Mouse (Mus musculus) MEL (cell line): ENCODE results near the gene Fzd7. TPM values are rescaled to one million over a fixed set of nuclear protein-coding genes. Genes with fewer than 3 reads are reported as not detected.
"Not testable (repeated sequence)": the region's sequence is repeated elsewhere in the genome, so short reads cannot be mapped to it uniquely, and the experiment has no call there.

Source experiments
- DNase-seq: peaks from one replicate; pipeline ENCODE4 v3.0.0; 2011; ENCODE audit warnings: low read depth, low spot score
- H3K27ac ChIP-seq: 2 replicates; pipeline ENCODE4 v1.5.1; 2012; ENCODE audit warnings: low read depth, mild to moderate bottlenecking, control low read depth, low read length, moderate library complexity; ENCODE audit not compliant: control insufficient read depth
- H3K27me3 ChIP-seq, 2 experiments: fragments of 150-350 bp in 1 of 2; sonication (generic) in 1 of 2; 2 replicates each; pipeline ENCODE4 v1.6.1; 2012; ENCODE audit warnings: low read length in 2 of 2, mild to moderate bottlenecking in 2 of 2, improper control_type of control experiment in 1 of 2, moderate library complexity in 1 of 2; ENCODE audit not compliant: insufficient read depth in 2 of 2, control insufficient read depth in 1 of 2
- H3K36me3 ChIP-seq, 2 experiments: 2 replicates each; pipeline ENCODE4 v1.6.1; 2012 to 2014; ENCODE audit warnings: low read length in 2 of 2, improper control_type of control experiment in 1 of 2, inconsistent platforms in 1 of 2, mild to moderate bottlenecking in 1 of 2; ENCODE audit not compliant: insufficient read depth in 2 of 2, control insufficient read depth in 1 of 2
- H3K4me1 ChIP-seq, 2 experiments: fragments of 150-350 bp in 1 of 2; sonication (generic) in 1 of 2; 2 replicates each; pipeline ENCODE4 v1.6.1; 2012; ENCODE audit warnings: low read length in 2 of 2, improper control_type of control experiment in 1 of 2, mild to moderate bottlenecking in 1 of 2; ENCODE audit not compliant: insufficient read depth in 2 of 2, control insufficient read depth in 1 of 2
- H3K4me3 ChIP-seq, 2 experiments: fragments of 150-350 bp in 1 of 2; sonication (generic) in 1 of 2; 2 replicates each; pipeline ENCODE4 v1.5.1; 2012; ENCODE audit warnings: low read depth in 2 of 2, low read length in 2 of 2, mild to moderate bottlenecking in 2 of 2, moderate library complexity in 2 of 2, control low read depth in 1 of 2, improper control_type of control experiment in 1 of 2; ENCODE audit not compliant: control insufficient read depth in 1 of 2, insufficient read depth in 1 of 2
- H3K79me2 ChIP-seq: 2 replicates; pipeline ENCODE4 v1.6.1; 2012; ENCODE audit warnings: mild to moderate bottlenecking, low read length, moderate library complexity; ENCODE audit not compliant: control insufficient read depth, poor library complexity, insufficient read depth
- H3K9ac ChIP-seq: 2 replicates; pipeline ENCODE4 v1.6.1; 2012; ENCODE audit warnings: low read depth, mild to moderate bottlenecking, control low read depth, low read length, moderate library complexity; ENCODE audit not compliant: control insufficient read depth, poor library complexity, severe bottlenecking
- H3K9me3 ChIP-seq: fragments of 150-350 bp; sonication (generic); replicated peaks from 2 replicates; pipeline ENCODE4 v1.6.1; 2012; ENCODE audit warnings: mild to moderate bottlenecking, low read length, improper control_type of control experiment, moderate library complexity; ENCODE audit not compliant: insufficient read depth
- BHLHE40 ChIP-seq: IDR thresholded peaks from 2 replicates; pipeline ENCODE4 v1.6.1; 2012; ENCODE audit warnings: low read depth, mild to moderate bottlenecking, inconsistent platforms, low read length, improper control_type of control experiment, borderline replicate concordance
- CTCF ChIP-seq, 3 experiments: IDR thresholded peaks in 2 of 3; conservative IDR thresholded peaks in 1 of 3; 2 replicates each; pipeline ENCODE4 v1.5.1; 2011 to 2012; ENCODE audit warnings: low read length in 3 of 3, low read depth in 2 of 3, mild to moderate bottlenecking in 2 of 3, improper control_type of control experiment in 1 of 3, inconsistent platforms in 1 of 3, mixed read lengths in 1 of 3, moderate library complexity in 1 of 3; ENCODE audit not compliant: control insufficient read depth in 1 of 3, insufficient read depth in 1 of 3, poor library complexity in 1 of 3, severe bottlenecking in 1 of 3
- E2F4 ChIP-seq: IDR thresholded peaks from 2 replicates; pipeline ENCODE4 v1.6.1; 2011; ENCODE audit warnings: low read depth, low read length, improper control_type of control experiment, borderline replicate concordance
- ELF1 ChIP-seq: IDR thresholded peaks from 2 replicates; pipeline ENCODE4 v1.6.1; 2014; ENCODE audit warnings: low read depth, mild to moderate bottlenecking, inconsistent platforms, low read length, improper control_type of control experiment, moderate library complexity
- EP300 ChIP-seq, 2 experiments: IDR thresholded peaks; 2 replicates each; pipeline ENCODE4 v1.6.1; 2011; ENCODE audit warnings: improper control_type of control experiment in 2 of 2, low read length in 2 of 2, low read depth in 1 of 2, mild to moderate bottlenecking in 1 of 2
- ETS1 ChIP-seq: IDR thresholded peaks from 2 replicates; pipeline ENCODE4 v1.6.1; 2012; ENCODE audit warnings: low read depth, mild to moderate bottlenecking, inconsistent platforms, low read length, improper control_type of control experiment, moderate library complexity
- GABPA ChIP-seq: IDR thresholded peaks from 2 replicates; pipeline ENCODE4 v1.6.1; 2012; ENCODE audit warnings: low read depth, mild to moderate bottlenecking, inconsistent platforms, low read length, improper control_type of control experiment, moderate library complexity
- GATA1 ChIP-seq: IDR thresholded peaks from 2 replicates; pipeline ENCODE4 v1.6.1; 2011; ENCODE audit warnings: low read depth, low read length, improper control_type of control experiment
- JUND ChIP-seq: IDR thresholded peaks from 2 replicates; pipeline ENCODE4 v1.6.1; 2011; ENCODE audit warnings: low read depth, mild to moderate bottlenecking, improper control_type of control experiment, low read length
- KAT2A ChIP-seq: conservative IDR thresholded peaks from 2 replicates; pipeline ENCODE4 v1.6.1; 2012; ENCODE audit warnings: low read depth, low read length, improper control_type of control experiment, inconsistent platforms
- MAX ChIP-seq: IDR thresholded peaks from 2 replicates; pipeline ENCODE4 v1.6.1; 2011; ENCODE audit warnings: low read length, improper control_type of control experiment
- MAZ ChIP-seq: IDR thresholded peaks from 2 replicates; pipeline ENCODE4 v1.6.1; 2012; ENCODE audit warnings: low read depth, mild to moderate bottlenecking, inconsistent platforms, low read length, improper control_type of control experiment
- MEF2A ChIP-seq: IDR thresholded peaks from 2 replicates; pipeline ENCODE4 v1.6.1; 2014; ENCODE audit warnings: low read depth, mild to moderate bottlenecking, inconsistent platforms, low read length, improper control_type of control experiment; ENCODE audit not compliant: poor library complexity, insufficient replicate concordance, severe bottlenecking; ENCODE audit errors: extremely low read depth
- MYB ChIP-seq: IDR thresholded peaks from 2 replicates; pipeline ENCODE4 v1.6.1; 2011; ENCODE audit warnings: mild to moderate bottlenecking, low read depth, low read length, improper control_type of control experiment
- POLR2A ChIP-seq, 2 experiments: IDR thresholded peaks; 2 replicates each; pipeline ENCODE4 v1.6.1; 2011 to 2012; ENCODE audit warnings: low read length in 2 of 2, mild to moderate bottlenecking in 2 of 2, control low read depth in 1 of 2, improper control_type of control experiment in 1 of 2, low read depth in 1 of 2, moderate library complexity in 1 of 2; ENCODE audit not compliant: control insufficient read depth in 1 of 2, insufficient read depth in 1 of 2, poor library complexity in 1 of 2
- POLR2AphosphoS2 ChIP-seq: IDR thresholded peaks from 2 replicates; pipeline ENCODE4 v1.6.1; 2011; ENCODE audit warnings: low read length, improper control_type of control experiment
- SIN3A ChIP-seq: IDR thresholded peaks from 2 replicates; pipeline ENCODE4 v1.6.1; 2012; ENCODE audit warnings: low read length, improper control_type of control experiment, inconsistent platforms
- SMC3 ChIP-seq: IDR thresholded peaks from 2 replicates; pipeline ENCODE4 v1.6.1; 2011; ENCODE audit warnings: low read depth, low read length, improper control_type of control experiment
- TCF12 ChIP-seq: IDR thresholded peaks from 2 replicates; pipeline ENCODE4 v1.6.1; 2014; ENCODE audit warnings: low read depth, mild to moderate bottlenecking, inconsistent platforms, low read length, improper control_type of control experiment, moderate library complexity
- UBTF ChIP-seq: IDR thresholded peaks from 2 replicates; pipeline ENCODE4 v1.6.1; 2012; ENCODE audit warnings: low read depth, mild to moderate bottlenecking, inconsistent platforms, low read length, improper control_type of control experiment, moderate library complexity, borderline replicate concordance; ENCODE audit not compliant: insufficient read depth
- USF2 ChIP-seq, 2 experiments: IDR thresholded peaks; 2 replicates each; pipeline ENCODE4 v1.6.1; 2011 to 2012; ENCODE audit warnings: improper control_type of control experiment in 2 of 2, low read length in 2 of 2, borderline replicate concordance in 1 of 2, inconsistent platforms in 1 of 2, low read depth in 1 of 2, mild to moderate bottlenecking in 1 of 2; ENCODE audit not compliant: insufficient read depth in 1 of 2
- ZC3H11A ChIP-seq: IDR thresholded peaks from 2 replicates; pipeline ENCODE4 v1.6.1; 2012; ENCODE audit warnings: low read depth, mild to moderate bottlenecking, inconsistent platforms, low read length, improper control_type of control experiment
- ZKSCAN1 ChIP-seq: IDR thresholded peaks from 2 replicates; pipeline ENCODE4 v1.6.1; 2012; ENCODE audit warnings: low read depth, mild to moderate bottlenecking, inconsistent platforms, low read length, improper control_type of control experiment, moderate library complexity
- ZMIZ1 ChIP-seq: IDR thresholded peaks from 2 replicates; pipeline ENCODE4 v1.6.1; 2012; ENCODE audit warnings: low read depth, mild to moderate bottlenecking, inconsistent platforms, low read length, improper control_type of control experiment, moderate library complexity
- ZNF384 ChIP-seq: IDR thresholded peaks from 2 replicates; pipeline ENCODE4 v1.6.1; 2012; ENCODE audit warnings: low read depth, mild to moderate bottlenecking, inconsistent platforms, low read length, improper control_type of control experiment
- polyA plus RNA-seq, 2 experiments: library from polyadenylated mRNA; stranded (reverse) in 1 of 2; unstranded in 1 of 2; fragments of >175 nt in 1 of 2; fragments of >200 nt in 1 of 2; gene quantifications; 2 replicates each; pipeline versions ENCODE4 v1.2.1 to v1.2.4; 2012; ENCODE audit warnings: low replicate concordance in 2 of 2, low read depth in 1 of 2; ENCODE audit not compliant: insufficient read length in 2 of 2, insufficient read depth in 1 of 2, missing spikeins in 1 of 2
- total RNA-seq: library from RNA; depleted of rRNA; stranded (reverse); fragments of 300-350 nt; gene quantifications from 2 replicates; pipeline ENCODE4 v1.2.3, GENCODE M21; 2012

Gene Fzd7
- total and polyA plus RNA-seq, 3 experiments = 18.5 to 24.7 TPM; not detected in 1

DNA sequence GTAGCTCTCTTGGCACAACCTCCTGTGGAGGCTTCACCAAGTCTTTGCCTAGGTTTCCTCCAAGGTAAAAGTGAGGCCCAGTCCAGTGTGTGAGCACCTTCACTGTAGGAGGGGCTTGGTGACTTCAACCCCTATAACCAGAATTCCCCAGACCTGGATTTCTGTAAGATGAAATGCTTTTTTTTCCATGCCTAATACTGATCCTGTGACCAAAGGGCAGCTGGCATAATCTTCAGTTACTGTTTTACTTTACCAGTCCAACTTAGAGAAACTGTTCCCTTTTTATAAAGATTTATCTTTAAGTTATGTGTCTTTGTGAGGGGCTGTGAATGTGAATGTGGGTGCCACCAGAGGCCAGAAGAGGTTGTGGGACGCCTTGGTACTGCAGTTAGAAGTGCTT lies 42.3 kb upstream of the Fzd7 start:
- H3K27me3 ChIP-seq = peaks cover 4 to 5% of the 10 kb centered on the region in 2 experiments; a peak in 3 of 4 replicates
- H3K4me1 ChIP-seq = no peaks in the 10 kb centered on the region
- no peak overlapping the region for H3K4me3 ChIP-seq
- DNase-seq = no peak
- H3K9me3 ChIP-seq = no peaks in the 10 kb centered on the region
- H3K79me2 ChIP-seq = no peaks in the 10 kb centered on the region
- no peak overlapping the region for H3K27ac ChIP-seq
- H3K9ac ChIP-seq = no peak overlapping the region
- TF ChIP-seq JUND = no peak
- no peak for TF ChIP-seq ETS1
- TF ChIP-seq KAT2A = no peak
- no peak for TF ChIP-seq BHLHE40
- TF ChIP-seq UBTF = no peak
- TF ChIP-seq MEF2A = no peak
- no peak for TF ChIP-seq ELF1
- TF ChIP-seq SMC3 = no peak
- TF ChIP-seq EP300 (IDR thresholded peaks at IDR 0.05; ENCODE audit: low read depth in 1 of 2, low read length in 2 of 2) = no peak
- TF ChIP-seq SIN3A = no peak
- TF ChIP-seq POLR2A (IDR thresholded peaks at IDR 0.05; ENCODE audit: control insufficient read depth in 1 of 2, insufficient read depth in 1 of 2, low read depth in 1 of 2, low read length in 2 of 2, poor library complexity in 1 of 2) = no peak
- no peak for TF ChIP-seq CTCF (IDR thresholded peaks at IDR 0.05 in 2 of 3, conservative IDR thresholded peaks at IDR 0.05 in 1 of 3; ENCODE audit: control insufficient read depth in 1 of 3, insufficient read depth in 1 of 3, low read depth in 2 of 3, low read length in 3 of 3, poor library complexity in 1 of 3, severe bottlenecking in 1 of 3)
- H3K36me3 ChIP-seq = no peaks in the 10 kb centered on the region

DNA sequence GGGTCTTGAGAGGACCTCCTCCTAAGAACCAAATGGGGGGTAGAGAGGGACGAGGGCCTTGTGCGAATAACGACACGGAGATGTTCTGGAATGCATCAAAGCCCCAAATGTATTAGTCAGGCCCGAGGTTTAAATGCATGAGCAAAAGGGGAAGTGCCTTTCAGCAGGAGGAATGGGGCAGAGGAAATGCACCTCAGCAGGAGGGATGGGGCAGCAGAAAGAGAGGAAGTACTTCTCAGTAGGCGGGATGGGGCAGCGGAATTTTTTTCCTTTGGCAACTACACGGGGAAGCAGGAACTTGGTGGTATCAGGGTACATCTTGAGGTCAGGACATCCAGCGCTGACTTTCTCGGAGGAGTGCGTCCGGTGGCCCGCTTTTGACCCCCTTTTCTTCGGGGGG lies 39.5 kb upstream of the Fzd7 start:
- not testable (repeated sequence) for H3K36me3 ChIP-seq, H3K79me2 ChIP-seq, H3K27ac ChIP-seq, H3K27me3 ChIP-seq, H3K9ac ChIP-seq, H3K4me3 ChIP-seq, H3K4me1 ChIP-seq, H3K9me3 ChIP-seq
- peak; percentile 17 for DNase-seq

DNA sequence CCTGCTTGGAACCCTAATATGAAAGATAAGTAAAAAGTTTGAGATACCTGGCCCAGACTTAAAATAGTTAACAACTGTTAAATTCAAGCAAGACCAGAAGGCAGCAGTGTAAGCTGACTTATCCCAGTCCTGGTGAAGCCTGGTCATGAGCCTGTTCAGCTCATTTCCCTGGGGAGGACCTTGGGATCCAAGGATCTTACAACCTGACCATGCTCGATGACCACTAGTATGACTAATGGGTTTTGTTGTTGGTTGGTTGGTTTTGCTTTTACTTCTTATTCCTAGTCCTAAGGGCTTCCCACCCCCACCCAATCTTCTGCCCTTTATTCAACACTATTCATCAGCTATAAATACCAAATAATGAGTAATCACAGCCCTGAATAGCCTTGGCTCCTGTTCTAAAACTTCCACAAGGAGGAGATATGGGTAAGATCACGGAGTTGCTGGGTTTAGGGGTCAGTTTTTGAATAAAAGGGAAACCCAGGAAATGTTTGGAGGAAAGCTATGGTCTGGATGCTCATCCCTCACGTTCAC lies 38.0 kb upstream of the Fzd7 start:
- Histone ChIP-seq H3K79me2 (no peaks in the 10 kb centered on the region), H3K27me3 (peaks cover 5 to 6% of the 10 kb centered on the region in 2 experiments), H3K9me3 (no peaks in the 10 kb centered on the region), H3K36me3 (no peaks in the 10 kb centered on the region), H3K4me3 (no peak overlapping the region), H3K27ac (no peak overlapping the region), H3K9ac (no peak overlapping the region), H3K4me1 (no peaks in the 10 kb centered on the region)
- TF ChIP-seq POLR2AphosphoS2 = no peak
- no peak for TF ChIP-seq E2F4
- TF ChIP-seq GABPA = no peak
- no peak for TF ChIP-seq MAX
- TF ChIP-seq ZKSCAN1 = no peak
- no peak for TF ChIP-seq JUND
- no peak for TF ChIP-seq ZNF384
- no peak for TF ChIP-seq ETS1
- TF ChIP-seq POLR2A (IDR thresholded peaks at IDR 0.05; ENCODE audit: control insufficient read depth in 1 of 2, insufficient read depth in 1 of 2, low read depth in 1 of 2, low read length in 2 of 2, poor library complexity in 1 of 2) = no peak
- TF ChIP-seq MYB = no peak
- no peak for TF ChIP-seq BHLHE40
- no peak for TF ChIP-seq CTCF (IDR thresholded peaks at IDR 0.05 in 2 of 3, conservative IDR thresholded peaks at IDR 0.05 in 1 of 3; ENCODE audit: control insufficient read depth in 1 of 3, insufficient read depth in 1 of 3, low read depth in 2 of 3, low read length in 3 of 3, poor library complexity in 1 of 3, severe bottlenecking in 1 of 3)
- TF ChIP-seq TCF12 = no peak
- TF ChIP-seq ZC3H11A = no peak
- no peak for TF ChIP-seq ZMIZ1
- no peak for TF ChIP-seq MAZ
- no peak for TF ChIP-seq GATA1
- no peak for TF ChIP-seq USF2 (IDR thresholded peaks at IDR 0.05; ENCODE audit: borderline replicate concordance in 1 of 2, insufficient read depth in 1 of 2, low read depth in 1 of 2, low read length in 2 of 2)
- no peak for DNase-seq
